ENCODE assay signal across 15 mouse cellular contexts in genomic region chr5:25035391-25035790, GRCm38 (mm10).
"Had no signal": no experiment of that assay in that cellular context is flagged by ENCODE, and none has a peak within 500 bp of the region (broad histone marks: within the 10 kb centered on the region; RNA-seq: fewer than 3 reads in every experiment).

No protein-coding gene starts in this region.

- H3K9me3 ChIP-seq: limb, embryonic 12.5 days; limb, embryonic 15.5 days; liver, embryonic 13.5 days had no signal

- ATAC-seq: hindbrain, embryonic 16.5 days had no signal

- H3K9ac ChIP-seq: limb, embryonic 12.5 days; limb, embryonic 15.5 days; liver, embryonic 13.5 days had no signal

- H3K4me2 ChIP-seq: limb, embryonic 12.5 days; limb, embryonic 15.5 days; liver, embryonic 13.5 days; midbrain, embryonic 11.5 days had no signal

- H3K27me3 ChIP-seq: limb, embryonic 12.5 days; limb, embryonic 15.5 days; liver, embryonic 13.5 days had no signal

- H3K4me1 ChIP-seq: limb, embryonic 12.5 days; limb, embryonic 15.5 days had no signal

- H3K27ac ChIP-seq: limb, embryonic 12.5 days; limb, embryonic 15.5 days; liver, embryonic 13.5 days; stomach, postnatal 0 days had no signal

- DNase-seq: kidney, postnatal 10 days; left cerebral cortex, postnatal 4 days; liver, embryonic 13.5 days; lung, adult 2 months; lung, postnatal 14 days; lung, postnatal 4 days; midbrain, embryonic 14.5 days; thymus, adult 2 months; thymus, postnatal 14 days; thymus, postnatal 4 days had no signal

- H3K36me3 ChIP-seq: limb, embryonic 12.5 days; limb, embryonic 15.5 days; liver, embryonic 13.5 days had no signal

- H3K4me3 ChIP-seq: limb, embryonic 12.5 days; limb, embryonic 15.5 days; liver, embryonic 13.5 days had no signal
